Mouse (Mus musculus) embryo, embryonic 10 days (tissue): ENCODE data around the gene Pik3c2g.

Experiments used
- DNase-seq: peaks from one replicate; pipeline ENCODE4 v3.0.0-alpha.2; 2015; ENCODE audit warnings: low spot score

Gene Pik3c2g

DNA sequence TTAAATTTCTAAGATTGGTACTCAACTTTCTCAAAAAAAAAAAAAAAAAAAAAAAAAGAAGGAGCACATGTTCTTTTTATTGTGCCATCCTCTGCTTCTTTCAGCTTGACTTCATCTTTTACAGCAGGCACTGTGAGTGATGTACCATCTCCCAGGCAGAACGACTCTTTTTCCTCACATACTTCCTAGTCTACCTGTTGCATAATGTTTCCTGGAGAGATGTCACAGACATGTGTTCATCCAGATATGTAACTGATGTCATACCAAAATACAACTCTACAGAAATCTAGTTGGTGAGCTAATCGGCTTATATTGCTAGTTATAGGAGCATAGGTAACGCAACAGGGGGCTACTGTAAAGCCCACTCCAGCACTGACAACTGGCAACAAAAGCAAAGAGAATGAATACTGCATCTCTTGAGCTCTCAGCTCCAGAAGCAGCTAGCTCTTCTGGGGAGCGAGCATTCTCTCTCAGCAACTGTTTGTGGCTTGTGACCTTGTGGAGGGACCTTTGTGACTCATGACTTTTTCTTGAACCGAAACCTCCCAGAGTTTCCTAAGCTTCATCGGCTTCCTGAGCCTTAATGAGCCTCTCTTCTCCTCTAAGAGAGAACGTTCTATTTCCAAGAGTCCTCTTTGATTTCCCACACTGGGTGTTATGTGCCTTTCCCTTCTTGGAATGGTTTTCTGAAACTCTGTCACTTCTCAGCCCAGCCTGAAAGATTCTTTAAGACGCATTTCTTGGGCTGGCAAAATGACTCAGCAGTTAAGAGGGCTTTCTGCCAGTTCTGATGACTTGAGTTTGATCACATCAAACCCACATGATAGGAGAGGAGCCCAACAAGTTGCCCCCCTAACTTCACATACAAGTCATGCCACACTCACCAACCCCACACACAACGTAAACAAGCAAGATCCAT, 148.9 kb downstream of the Pik3c2g start:
- no peak for DNase-seq

DNA sequence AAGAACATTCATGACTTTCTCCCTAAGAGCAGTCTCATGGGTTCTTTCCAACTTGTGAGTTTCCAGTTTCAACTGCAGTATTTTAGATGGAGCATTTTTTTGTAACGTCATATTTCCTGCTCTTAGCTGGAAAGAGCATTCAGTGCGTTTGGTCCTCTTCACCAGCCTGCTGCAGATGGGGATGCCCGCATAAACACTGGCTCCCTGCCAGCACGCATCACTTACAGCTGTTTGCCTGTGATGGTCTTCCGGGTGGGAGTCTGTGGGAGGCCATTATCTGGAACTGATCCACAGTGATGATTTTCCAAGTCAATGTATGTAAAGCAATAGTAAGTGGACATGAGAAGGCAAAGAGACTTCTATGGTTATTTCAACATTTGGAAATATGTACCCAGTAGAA, 151.3 kb downstream of the Pik3c2g start:
- no peak for DNase-seq

DNA sequence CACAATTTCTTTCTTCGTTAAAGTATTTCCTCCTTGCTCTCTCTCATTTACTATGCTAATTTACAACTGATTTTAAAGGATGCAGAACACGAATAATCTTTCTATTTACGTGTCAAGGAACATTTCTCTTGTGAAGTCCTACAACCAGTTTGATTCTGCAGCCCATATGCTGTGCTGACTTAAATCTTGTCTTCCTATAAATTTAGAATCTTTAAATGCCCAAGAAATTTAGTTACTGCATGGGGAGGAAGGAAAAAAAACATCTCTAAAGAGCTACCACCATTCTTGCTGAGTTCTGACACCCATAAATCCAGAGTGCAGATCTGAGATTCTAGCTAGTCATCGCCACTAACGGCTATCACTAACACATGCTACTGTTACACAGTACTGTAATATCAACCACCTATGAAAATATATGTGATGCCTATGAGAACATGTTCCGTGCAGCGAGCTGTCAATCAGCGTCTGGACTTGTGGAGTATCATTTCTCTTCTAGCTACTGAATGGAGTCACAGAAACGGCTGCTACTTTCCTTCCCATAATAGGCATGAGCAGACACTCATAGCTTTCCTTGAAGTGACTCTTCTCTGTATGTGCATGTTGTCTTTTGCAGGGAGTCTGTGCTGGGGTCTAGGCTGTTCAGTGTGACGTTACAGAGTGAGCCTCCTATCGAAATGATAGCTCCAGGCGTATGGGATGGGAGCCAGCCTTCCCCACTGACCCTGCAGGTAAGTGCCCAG, 155.8 kb downstream of the Pik3c2g start:
- no peak for DNase-seq

DNA sequence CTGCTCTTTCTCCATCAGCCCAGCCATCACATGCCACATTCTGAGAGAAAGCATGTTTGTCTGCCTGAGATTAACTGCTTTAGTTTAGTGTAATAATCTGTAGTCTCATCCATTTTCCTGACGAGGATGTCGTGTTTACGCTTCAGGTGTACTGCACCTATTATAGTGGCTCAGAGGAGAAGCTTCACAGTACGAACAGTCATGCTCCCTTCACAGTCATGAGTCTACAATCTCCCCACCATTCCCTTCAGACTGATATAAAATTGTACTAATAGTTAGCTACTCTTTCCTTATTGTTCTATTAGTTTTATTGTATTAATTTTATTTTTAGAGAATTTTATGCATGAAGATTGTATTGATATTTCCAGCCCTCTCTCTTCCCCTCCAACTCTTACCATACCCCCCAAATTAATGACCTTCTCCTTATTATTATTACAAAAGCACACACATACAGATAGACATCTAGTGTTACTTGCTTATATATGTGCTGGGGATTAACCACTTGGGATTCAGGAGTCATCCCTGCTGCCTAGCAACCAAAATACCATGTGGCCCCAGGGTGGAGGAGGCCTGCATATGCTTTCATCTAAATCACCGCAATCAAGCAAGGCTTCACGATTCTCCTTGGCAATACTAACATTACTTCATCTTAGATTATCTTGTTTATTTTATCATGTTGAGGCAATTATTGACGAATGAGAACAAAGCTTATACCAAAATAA, 159.9 kb downstream of the Pik3c2g start:
- DNase-seq = no peak

DNA sequence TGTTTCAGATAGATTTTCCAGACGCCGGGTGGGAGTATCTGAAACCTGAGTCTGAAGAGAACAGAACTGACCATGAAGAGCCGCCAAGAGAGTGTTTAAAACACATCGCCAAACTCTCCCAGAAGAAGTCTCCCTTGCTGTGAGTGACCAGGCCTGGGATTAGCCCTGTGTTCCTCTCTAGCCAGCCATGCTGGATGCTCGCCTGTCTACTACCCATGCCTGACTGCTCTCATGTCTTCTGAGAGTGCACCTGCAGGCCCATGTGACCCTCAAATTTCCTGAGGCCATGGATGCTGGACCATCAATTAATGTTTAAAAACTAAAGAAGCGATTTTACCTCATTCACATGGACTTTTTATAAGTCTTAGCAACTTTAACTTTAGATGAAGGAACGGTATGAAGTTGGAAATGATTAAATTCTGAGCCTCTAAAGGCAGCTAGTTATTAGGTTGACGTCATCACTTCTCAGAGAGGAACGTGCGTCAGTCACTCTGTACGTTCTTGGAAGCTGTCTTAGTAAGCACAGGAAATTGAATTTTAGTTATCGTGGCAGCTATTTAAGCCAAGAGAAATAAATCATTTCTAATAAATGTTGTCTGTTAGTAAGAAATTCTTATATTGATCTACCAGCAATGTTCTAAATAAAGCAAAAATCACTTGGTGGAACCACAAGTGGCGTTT, 161.2 kb downstream of the Pik3c2g start:
- DNase-seq = no peak

DNA sequence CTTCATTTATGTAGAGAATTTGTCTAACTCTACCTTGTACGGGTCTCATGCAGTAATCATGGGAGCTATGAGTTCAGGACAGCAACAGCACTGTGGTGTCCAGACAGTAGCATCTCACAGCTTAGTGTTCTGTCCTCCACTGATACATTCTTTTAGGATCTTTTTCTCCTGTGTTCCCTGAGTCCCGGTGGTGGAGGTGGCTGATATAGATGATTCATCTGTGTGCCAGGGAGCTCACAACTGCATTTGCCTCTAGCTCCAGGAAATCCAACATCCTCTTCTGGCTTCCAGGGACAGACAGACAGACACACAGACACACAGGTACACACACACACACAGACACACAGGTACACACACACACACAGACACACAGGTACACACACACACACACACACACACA, 163.6 kb downstream of the Pik3c2g start:
- no peak for DNase-seq

DNA sequence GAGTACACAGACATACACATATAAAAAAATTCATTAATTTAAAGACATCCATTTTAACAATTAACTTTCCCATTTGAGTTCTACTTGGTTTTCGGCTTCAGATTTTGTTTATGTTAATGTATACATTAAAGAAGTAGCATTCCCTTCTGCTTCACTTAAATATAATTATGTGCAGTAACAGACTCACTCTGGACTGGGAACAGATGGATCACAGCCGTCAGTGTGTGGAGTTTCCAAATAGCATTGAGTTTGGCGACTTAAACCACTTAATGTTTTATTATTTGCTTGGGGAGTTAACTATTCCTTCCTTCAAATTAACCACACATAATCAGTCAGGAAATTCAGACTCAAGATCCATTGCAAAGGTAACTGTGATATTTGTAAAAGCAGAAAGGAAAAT, 164.0 kb downstream of the Pik3c2g start:
- DNase-seq = no peak

DNA sequence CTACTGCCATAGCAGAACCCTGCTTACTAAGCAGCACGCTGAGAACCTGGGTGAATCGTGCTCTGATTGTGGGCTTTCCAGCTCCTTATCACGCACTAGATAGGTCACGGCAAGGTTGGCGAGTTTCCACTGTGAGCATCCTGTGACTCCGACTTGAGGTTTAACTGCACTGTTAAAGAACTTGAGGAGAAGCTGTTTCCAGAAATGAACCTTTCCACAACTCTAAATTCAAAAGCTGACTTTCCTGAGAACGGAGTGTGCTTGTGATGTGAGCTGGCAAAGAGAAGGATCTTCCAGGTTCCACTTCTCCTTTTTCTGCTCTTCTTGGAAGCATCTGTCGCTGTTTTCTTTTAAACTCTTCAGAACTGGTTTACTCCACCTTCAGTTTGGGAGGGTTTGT, 170.9 kb downstream of the Pik3c2g start:
- DNase-seq = no peak

DNA sequence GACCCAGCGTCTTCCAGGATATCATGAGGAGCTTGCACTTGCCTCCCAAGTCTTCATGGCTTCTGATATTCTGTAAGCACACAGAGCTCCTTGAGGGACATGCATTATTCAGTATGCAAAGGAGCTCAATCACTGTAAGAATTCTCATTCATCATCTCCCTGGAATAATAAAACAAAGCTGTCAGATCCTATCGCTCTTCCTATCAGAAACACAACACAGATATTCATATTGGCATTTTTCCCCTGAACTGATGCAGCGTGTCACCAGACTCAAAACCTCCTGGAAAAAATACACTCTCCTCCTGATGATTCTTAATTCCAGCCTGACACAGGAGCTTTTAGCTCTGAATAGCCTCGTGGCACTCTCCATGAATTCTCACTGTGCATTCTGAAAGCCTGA, 174.0 kb downstream of the Pik3c2g start:
- DNase-seq = no peak

DNA sequence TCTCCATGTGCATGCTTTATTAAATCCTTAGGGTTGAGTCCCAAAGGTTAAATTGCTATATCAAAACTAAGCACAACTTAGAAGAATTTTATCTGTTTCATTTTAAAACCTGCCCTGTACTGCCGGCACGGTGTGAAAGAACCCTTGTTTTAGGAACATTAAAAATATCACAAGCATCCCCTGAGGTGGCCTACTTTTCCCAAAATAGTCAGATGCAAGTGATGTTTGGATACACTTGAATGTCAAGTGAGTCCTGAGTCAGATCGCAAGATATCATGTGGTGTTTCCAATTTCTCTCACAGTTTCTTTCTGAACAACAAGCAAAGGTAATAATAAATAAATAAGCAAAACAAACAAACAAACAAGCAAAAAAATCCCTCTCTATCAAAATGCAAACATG, 177.4 kb downstream of the Pik3c2g start:
- DNase-seq = no peak

DNA sequence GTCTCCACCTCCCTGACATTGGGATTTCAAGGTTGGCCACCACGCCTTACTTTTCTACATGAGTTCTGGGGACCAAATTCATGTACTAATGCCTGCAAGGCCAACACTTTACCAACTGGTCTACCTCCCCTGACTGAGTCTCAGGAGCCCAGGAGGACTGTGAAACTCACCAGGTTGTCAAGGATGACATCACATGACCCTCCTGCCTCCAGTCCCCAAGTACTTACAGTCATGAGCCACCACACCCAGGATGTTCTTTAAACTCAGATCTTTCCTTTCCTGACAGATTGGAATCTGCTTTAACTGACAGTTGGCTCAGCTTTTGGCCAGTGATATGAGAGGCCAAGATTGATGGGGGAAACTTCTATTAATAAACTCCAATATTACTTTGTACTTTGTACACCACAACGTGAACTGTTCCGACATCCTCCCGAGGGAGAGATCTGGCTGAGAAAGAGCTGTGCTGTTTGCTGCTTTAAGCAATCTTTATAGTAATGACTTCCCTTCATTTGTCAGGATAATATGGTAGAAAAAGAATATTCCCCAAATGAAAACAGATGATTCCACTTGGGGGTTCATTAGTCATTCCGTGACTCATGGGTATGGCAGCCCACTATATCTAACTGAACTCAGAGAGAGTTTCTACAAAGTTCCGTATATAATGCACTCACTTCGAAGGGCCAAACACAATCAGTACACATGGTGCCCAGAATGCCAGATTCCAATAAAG, 182.9 kb downstream of the Pik3c2g start:
- DNase-seq = no peak

DNA sequence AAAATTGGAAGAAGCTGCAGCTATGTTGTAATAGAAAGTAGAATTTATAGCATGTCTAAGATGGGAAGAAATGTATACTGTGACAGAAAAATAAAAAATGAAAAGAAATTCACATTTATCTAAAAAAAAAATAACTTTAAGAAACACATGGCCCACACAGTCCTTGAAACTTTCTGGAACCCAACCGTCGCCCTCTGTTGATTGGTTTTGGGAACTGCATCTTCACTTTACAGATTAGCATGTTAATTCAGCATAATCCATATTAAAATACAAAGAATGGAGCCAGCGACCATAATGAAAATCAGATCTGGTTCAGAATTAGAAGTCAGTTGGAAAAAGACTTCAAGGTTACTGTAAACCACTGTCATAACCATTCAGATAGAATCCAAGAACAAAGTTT, 183.5 kb downstream of the Pik3c2g start:
- no peak for DNase-seq

DNA sequence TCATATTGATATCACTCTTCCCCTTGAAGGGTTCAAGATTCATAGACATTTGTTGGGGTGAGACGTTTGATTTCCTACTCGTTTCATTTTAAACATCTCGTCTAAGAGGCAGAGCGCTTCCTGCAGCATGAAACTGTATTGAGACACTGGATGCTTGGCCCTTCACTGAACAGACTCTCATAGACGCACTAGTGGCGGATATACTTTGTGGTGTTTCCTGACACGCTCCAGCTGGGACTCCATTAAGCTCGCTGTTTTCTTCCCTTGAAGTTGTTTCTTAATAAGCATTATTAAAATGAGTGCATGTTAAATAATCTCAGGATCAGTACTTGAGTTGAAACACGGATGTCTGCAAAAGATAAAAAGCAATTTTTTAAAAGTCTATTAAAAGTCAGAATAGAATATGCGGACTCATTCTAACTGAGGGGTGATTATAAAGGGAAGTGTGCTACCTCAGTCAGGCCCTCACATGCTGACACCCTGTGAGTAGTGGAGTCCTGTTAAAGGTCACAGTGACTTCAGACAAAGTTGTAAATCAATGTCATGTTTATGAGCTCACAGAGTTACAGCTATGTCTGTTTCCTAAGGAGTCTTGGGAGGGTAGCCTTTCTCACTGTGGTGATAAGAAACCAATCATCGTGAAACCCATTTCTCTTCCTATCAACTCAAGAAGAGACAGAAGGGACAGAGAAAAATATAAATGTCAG, 190.7 kb downstream of the Pik3c2g start:
- DNase-seq = peak; percentile 59

DNA sequence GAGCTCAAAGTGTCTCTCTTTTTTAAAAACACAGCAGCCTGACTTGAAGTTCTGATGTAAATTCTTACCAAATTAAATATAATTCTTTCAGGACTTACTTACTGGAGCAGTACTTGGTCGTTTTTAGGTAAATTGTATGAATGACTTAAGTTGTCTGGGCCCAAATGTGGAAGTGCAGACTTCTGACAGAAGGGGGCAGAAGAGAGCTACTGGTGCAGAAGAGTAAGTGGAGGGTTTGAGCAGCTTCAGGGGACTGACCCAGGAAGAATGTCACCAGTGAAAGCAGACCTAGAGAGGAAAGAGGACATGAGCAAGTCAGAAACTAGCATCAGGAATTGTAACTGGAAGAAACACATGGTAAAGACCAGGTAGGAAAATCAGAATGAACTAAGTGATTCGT, 193.0 kb downstream of the Pik3c2g start:
- DNase-seq = peak; percentile 23

DNA sequence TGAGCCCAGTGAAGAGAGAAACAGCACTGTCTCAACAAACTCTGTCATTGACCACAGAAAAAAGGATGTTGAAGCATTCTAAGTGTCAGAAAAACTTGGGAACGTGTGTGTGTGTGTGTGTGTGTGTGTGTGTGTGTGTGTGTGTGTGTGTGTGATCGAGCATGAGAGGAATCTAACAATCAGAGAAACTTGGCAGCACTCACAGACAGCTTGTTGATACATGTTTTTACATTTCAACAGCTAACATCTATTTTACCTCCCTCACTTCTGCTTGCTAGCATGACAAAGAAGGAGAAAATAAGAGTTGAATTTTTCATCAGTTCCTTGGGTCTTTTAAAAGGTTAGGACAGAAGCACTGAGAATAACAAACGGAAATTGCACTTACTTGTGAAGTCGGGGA, 202.5 kb downstream of the Pik3c2g start:
- DNase-seq = no peak

DNA sequence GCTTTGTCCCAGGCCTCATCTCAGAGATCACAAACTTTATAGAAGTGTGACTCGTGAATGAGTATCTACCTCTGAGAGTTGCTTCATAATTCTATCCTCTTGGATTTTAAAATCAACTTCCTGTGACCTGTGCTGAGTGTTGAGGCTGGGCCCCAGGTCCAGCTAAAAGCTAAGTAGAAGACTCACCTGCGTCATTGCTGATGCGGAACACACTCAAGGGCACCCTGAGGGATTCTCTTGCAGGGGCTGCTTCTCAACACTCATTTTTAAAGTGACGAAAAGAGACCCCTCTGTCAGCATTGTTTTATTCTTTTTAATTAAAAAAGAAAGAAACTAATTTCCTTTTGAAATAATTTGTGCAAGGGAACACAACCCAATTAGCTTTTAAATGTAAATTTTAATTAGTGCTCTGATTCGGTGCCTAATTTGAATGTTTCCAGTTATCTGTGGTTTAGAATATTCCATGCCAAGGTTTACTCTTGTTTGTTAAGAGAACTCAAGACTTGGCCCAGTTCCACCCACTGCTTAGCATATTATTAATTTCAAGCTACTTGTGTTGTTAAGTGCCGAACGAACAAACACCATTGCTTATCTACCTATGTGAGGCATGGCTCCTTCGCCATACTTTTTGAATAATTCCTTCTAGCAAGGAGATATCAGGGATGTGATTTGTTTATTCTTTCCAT, 212.7 kb downstream of the Pik3c2g start:
- no peak for DNase-seq

DNA sequence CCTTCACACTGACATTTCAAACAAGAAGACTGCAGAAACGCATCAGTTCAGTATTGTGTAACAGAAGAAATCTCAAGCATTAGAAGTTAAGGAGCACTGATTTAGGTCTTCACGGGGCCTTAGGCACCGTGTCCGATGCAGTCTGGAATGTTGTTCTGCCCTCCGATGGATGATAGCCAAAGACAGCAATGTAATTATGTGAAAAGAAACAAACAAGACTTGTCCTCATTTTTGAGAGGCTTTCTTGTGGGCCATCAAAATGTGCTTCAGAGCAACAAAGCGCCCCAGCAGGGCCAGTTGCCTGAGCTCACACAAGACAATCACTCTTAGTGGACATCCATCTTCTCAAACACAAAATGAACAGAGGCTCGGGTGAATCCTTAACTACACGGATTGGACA, 234.9 kb downstream of the Pik3c2g start:
- DNase-seq = no peak

DNA sequence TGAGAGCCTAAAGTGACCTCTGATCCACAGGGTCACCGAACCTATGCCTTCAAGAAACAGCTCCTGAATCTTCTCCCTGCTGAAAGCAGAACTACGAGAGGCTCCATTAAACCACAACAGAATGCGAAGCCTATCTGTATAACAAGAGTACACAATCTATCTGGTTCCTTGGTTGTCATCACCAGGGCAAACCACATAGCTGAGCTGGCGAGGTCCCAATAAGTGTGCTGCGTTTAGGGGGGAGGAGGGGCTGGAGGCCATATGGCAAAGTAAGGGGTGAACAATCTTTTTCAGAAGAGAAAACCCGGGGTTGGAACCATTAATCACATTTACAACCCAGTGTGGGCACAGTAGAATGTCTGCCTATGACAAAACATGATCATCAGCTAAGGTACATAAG, 251.2 kb downstream of the Pik3c2g start:
- no peak for DNase-seq

DNA sequence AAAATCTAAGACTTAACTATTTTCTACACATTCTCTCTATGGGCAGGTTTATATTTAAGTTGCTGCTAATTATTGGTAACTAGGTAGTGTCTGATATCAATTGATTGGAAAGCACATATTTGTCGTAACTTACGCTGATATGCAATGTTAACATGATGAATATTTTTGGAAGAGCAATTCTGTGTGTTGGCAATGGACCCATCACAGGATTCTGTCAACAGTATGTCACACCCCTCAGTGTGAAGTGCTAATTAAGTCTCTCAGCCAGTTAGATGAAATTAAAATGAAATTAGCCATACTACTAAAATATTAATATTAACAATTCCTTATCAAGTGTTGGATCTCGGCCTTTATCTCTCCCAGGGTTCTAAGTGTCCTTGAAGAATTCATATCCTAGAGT, 251.7 kb downstream of the Pik3c2g start:
- no peak for DNase-seq

DNA sequence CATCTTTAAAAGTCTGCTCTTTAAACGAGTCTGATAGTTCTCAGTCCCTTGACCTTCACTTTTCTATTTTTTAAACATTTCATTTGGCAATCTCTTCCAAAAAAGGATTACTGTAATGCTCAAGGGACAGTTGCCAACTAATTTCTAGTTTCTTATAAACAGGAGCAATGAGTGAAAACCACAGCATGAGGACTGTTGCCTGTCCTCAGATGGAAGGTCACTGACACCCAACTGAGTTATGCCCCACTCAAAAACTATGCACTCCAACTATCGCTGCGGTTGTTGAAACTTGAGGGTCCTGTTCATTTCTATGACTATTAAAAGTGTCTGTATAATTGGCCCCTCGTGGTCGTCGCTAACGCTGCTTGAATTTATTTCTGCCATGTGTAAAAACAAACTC, 252.9 kb downstream of the Pik3c2g start:
- no peak for DNase-seq
